ENCODE assay signal across 25 mouse cellular contexts in the genomic region with DNA sequence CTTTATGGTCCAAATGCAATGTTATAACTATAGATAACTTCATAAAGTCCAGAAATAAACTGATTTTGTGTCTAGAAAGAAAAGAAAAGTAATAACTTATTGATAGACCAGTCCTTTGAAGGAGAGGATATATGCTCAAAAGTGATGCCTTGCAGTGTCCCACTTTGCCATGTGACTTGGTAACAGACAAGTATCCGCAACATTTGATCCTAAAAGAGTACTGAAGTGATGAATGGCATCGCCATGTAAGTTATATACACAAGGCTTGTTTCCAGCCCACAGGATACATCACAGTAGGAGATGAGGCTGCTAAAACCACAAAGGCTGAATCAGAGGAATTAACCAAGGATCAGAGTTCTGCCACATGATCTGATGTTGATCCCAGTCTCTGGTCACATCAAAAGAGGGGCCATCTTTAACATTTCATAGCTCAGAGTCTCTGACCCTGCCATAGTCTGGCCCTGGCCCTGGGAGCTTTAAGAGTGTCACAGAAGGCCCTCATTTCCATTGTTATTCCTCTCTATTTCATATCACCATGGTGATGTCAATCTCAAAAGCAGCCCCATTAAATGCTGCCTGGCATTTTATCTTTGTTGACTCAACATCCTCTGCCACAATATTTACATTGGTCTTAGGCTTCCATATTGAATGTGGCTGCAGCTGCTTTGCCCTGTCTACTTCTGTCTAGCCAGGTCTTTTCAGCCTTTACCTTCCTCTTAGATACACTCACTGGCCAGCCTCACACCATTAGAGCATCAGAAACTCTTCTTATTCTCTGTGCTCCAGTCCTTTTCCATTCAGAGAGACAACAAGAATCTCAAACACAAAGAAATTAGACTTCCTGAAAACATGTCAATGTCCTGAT.
"Had no signal": no experiment of that assay in that cellular context is flagged by ENCODE, and none has a peak within 500 bp of the region (broad histone marks: within the 10 kb centered on the region; RNA-seq: fewer than 3 reads in every experiment).

No protein-coding gene starts in this region.

- H3K9ac ChIP-seq: heart, embryonic 13.5 days; heart, embryonic 15.5 days; hindbrain, embryonic 13.5 days; hindbrain, embryonic 15.5 days; kidney, embryonic 15.5 days; limb, embryonic 12.5 days had no signal

- H3K36me3 ChIP-seq: heart, embryonic 13.5 days; heart, embryonic 15.5 days; hindbrain, embryonic 13.5 days; hindbrain, embryonic 15.5 days; kidney, embryonic 15.5 days; limb, embryonic 10.5 days; limb, embryonic 12.5 days had no signal

- H3K27ac ChIP-seq: heart, adult 2 months; heart, embryonic 13.5 days; heart, embryonic 15.5 days; hindbrain, embryonic 13.5 days; hindbrain, embryonic 15.5 days; hindbrain, postnatal 0 days; kidney, embryonic 15.5 days; kidney, postnatal 0 days; left cerebral cortex, adult 2 months; limb, embryonic 10.5 days; limb, embryonic 12.5 days had no signal

- ATAC-seq: hindbrain, postnatal 0 days; intestine, embryonic 16.5 days had no signal

- H3K4me1 ChIP-seq: hindbrain, embryonic 13.5 days; hindbrain, embryonic 15.5 days; kidney, embryonic 15.5 days; limb, embryonic 10.5 days; limb, embryonic 12.5 days had no signal

- H3K9me3 ChIP-seq: heart, embryonic 13.5 days; heart, embryonic 15.5 days; hindbrain, embryonic 13.5 days; hindbrain, embryonic 15.5 days; kidney, embryonic 15.5 days; limb, embryonic 10.5 days; limb, embryonic 12.5 days had no signal

- H3K4me3 ChIP-seq: heart, adult 2 months; heart, embryonic 13.5 days; heart, embryonic 15.5 days; hindbrain, embryonic 13.5 days; hindbrain, embryonic 15.5 days; kidney, embryonic 15.5 days; left cerebral cortex, adult 2 months; limb, embryonic 10.5 days; limb, embryonic 12.5 days had no signal

- H3K4me2 ChIP-seq: heart, embryonic 11.5 days; heart, embryonic 13.5 days; heart, embryonic 15.5 days; hindbrain, embryonic 13.5 days; hindbrain, embryonic 15.5 days; kidney, embryonic 15.5 days; limb, embryonic 12.5 days had no signal

- DNase-seq: gastrocnemius, postnatal 14 days; gastrocnemius, postnatal 36 days; heart, adult 11 months; heart, adult 2 months; heart, postnatal 14 days; heart, postnatal 36 days; kidney, adult 11 months; kidney, adult 2 months; kidney, adult 9 months; kidney, postnatal 14 days; kidney, postnatal 36 days; layer of hippocampus, adult 9-11 months; liver had no signal

- H3K27me3 ChIP-seq: heart, embryonic 13.5 days; heart, embryonic 15.5 days; hindbrain, embryonic 13.5 days; hindbrain, embryonic 15.5 days; kidney, embryonic 15.5 days; limb, embryonic 12.5 days had no signal
